Mouse (Mus musculus) forebrain, embryonic 13.5 days (tissue): Measurements from ENCODE around the gene Sptbn2. TPM values are rescaled to one million over a fixed set of nuclear protein-coding genes. Genes with fewer than 3 reads are reported as not detected.
A peak's percentile ranks its signal among the peaks of the same experiment; 100 is the strongest.
"Not testable (repeated sequence)": the region's sequence is repeated elsewhere in the genome, so short reads cannot be mapped to it uniquely, and the experiment has no call there.

Experiments
- ATAC-seq: fragments of 200-750 bp; cut with Nextera tagmentation; 2 replicates; pipeline ENCODE4 v1.8.0; 2017
- H3K27ac ChIP-seq: fragments of 300-500 bp; sonication (generic); 2 replicates; pipeline ENCODE4 v1.5.1; 2015; ENCODE audit warnings: inconsistent platforms, mild to moderate bottlenecking, moderate library complexity
- H3K27me3 ChIP-seq: fragments of 300-500 bp; sonication (generic); 2 replicates; pipeline ENCODE4 v1.6.1; 2015; ENCODE audit warnings: mild to moderate bottlenecking, inconsistent platforms
- H3K36me3 ChIP-seq: fragments of 300-500 bp; sonication (generic); 2 replicates; pipeline ENCODE4 v1.6.1; 2015; ENCODE audit warnings: mild to moderate bottlenecking, inconsistent platforms; ENCODE audit not compliant: poor library complexity, severe bottlenecking
- H3K4me1 ChIP-seq: fragments of 300-500 bp; sonication (generic); 2 replicates; pipeline ENCODE4 v1.6.1; 2015; ENCODE audit warnings: inconsistent platforms
- H3K4me2 ChIP-seq: fragments of 300-500 bp; sonication (generic); 2 replicates; pipeline ENCODE4 v1.6.1; 2015; ENCODE audit warnings: inconsistent platforms, mild to moderate bottlenecking, moderate library complexity
- H3K4me3 ChIP-seq: fragments of 300-500 bp; sonication (generic); 2 replicates; pipeline ENCODE4 v1.5.1; 2015; ENCODE audit warnings: mild to moderate bottlenecking, inconsistent platforms
- H3K9ac ChIP-seq: fragments of 300-500 bp; sonication (generic); 2 replicates; pipeline ENCODE4 v1.6.1; 2015; ENCODE audit warnings: mild to moderate bottlenecking, inconsistent platforms
- H3K9me3 ChIP-seq: fragments of 300-500 bp; sonication (generic); replicated peaks from 2 replicates; pipeline ENCODE4 v1.6.1; 2016; ENCODE audit warnings: inconsistent platforms
- WGBS: fragments of 180-500 bp; shearing (Covaris S2); methylation state at CpG from one replicate; pipeline ENCODE4 v1.1.7; 2015; 5-methylcytosine and 5-hydroxymethylcytosine counted together
- polyA plus RNA-seq: library from polyadenylated mRNA; unstranded; fragments of >200 nt; fragmentation: Nextera tagmentation; extraction: Ambion mirVana; gene quantifications from 2 replicates; pipeline ENCODE4 v1.2.1, GENCODE M21; 2015

The Sptbn2 gene
- polyA plus RNA-seq, 1 experiment from 2014 or later: 18.1 TPM

- Histone ChIP-seq H3K4me1 (no peaks in the 10 kb centered on the region), H3K36me3 (peaks cover 80% of the 10 kb centered on the region), H3K9me3 (no peaks in the 10 kb centered on the region), H3K27me3 (no peaks in the 10 kb centered on the region), H3K4me3 (no peak overlapping the region), H3K27ac (no peak overlapping the region), H3K4me2 (no peak overlapping the region), H3K9ac (no peak overlapping the region)
- no peak for ATAC-seq
- WGBS: 87% methylated on average over 6 of the region's 6 CpGs
Measured at GRCm38 (mm10) chr19:4749975-4750374, 39.0 kb downstream of the Sptbn2 start.

- ATAC-seq: peak; percentile 78
- Histone ChIP-seq H3K4me2 (peak overlapping the region; percentile 74), H3K9me3 (no peaks in the 10 kb centered on the region), H3K9ac (peak overlapping the region; percentile 89), H3K4me1 (peaks cover 30% of the 10 kb centered on the region), H3K36me3 (peaks cover 43% of the 10 kb centered on the region), H3K4me3 (peak overlapping the region; percentile 75), H3K27ac (peak overlapping the region; percentile 98), H3K27me3 (no peaks in the 10 kb centered on the region)
- WGBS: under 1% methylated on average over 10 of the region's 10 CpGs
Measured at GRCm38 (mm10) chr19:4755565-4756192, 44.7 kb downstream of the Sptbn2 start.

DNA sequence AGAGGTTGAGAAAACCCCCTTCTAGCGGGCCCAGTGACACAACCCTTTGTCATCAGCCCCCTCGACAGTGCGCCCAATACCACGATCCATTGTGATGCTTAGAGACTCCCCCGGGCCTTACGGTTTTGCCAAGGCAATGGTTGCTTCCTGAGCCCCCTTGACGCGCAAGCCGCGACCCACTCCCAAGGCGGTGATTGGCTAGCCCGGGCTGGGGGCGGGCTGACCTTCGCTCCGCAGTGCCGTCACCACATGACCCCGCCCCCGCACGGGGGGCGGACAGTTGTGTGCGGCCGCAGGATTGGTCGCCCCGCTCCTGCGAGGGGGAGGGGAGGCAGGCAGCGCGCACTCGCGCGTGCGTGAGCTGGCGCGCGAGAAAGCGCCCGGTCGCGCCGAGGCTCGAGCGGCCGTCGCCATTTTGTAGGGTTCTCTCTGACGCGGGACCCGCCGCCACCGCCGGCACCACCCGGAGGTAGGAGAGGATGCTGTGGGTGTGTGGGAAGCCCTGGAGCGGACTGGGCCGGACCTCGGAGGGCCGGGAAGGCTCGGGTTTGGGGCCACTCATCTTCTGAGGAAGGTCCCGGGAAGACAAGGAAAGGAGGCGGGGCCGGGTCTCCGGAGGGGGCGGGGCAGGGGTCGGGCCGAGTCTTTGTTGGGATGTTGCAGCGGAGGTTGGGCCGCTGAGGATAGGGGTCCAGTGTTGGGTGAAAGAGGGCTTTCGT, 45.4 kb downstream of the Sptbn2 start, which contains the start of gene Rbm4b:
Gene Rbm4b, plus strand, starts transcription at position 305 of the 719 bp plus-strand sequence.
- WGBS: under 1% methylated on average over 64 of the region's 65 CpGs
- peak within 1 kb of the TSS; percentile 75 for H3K4me3 ChIP-seq
- H3K4me1 ChIP-seq: peaks cover 37% of the 10 kb centered on the region
- peak within 1 kb of the TSS; percentile 98 for H3K27ac ChIP-seq
- peaks cover 43% of the 10 kb centered on the region for H3K36me3 ChIP-seq
- peak within 1 kb of the TSS; percentile 89 for H3K9ac ChIP-seq
- peak; percentile 94 for ATAC-seq
- no peaks in the 10 kb centered on the region for H3K27me3 ChIP-seq
- H3K9me3 ChIP-seq: no peaks in the 10 kb centered on the region
- peak within 1 kb of the TSS; percentile 74 for H3K4me2 ChIP-seq

DNA sequence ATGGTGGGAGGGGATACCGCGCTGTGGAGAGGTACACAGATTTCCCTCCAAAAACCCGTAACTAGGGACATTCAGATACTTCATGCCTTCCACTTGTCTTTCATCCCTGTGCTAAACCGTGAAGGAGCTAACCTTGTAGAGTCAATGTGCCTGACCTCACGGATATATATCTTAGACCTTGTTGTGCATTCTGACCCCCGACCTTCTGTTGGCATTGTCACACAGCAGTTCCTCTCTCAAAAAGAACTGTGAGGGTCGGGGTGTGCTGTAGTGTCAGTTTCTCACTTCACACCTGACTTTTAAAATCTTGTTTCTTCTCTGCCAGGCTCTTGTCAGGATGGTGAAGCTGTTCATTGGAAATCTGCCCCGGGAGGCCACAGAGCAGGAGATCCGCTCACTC, 46.0 kb downstream of the Sptbn2 start:
- H3K27me3 ChIP-seq: no peaks in the 10 kb centered on the region
- H3K36me3 ChIP-seq: peaks cover 43% of the 10 kb centered on the region
- H3K4me3 ChIP-seq: peak overlapping the region; percentile 75
- peak overlapping the region; percentile 98 for H3K27ac ChIP-seq
- no peak for ATAC-seq
- H3K9ac ChIP-seq: peak overlapping the region; percentile 89
- 10% methylated on average over 9 of the region's 9 CpGs for WGBS
- peak overlapping the region; percentile 74 for H3K4me2 ChIP-seq
- H3K4me1 ChIP-seq: peaks cover 42% of the 10 kb centered on the region
- H3K9me3 ChIP-seq: no peaks in the 10 kb centered on the region

DNA sequence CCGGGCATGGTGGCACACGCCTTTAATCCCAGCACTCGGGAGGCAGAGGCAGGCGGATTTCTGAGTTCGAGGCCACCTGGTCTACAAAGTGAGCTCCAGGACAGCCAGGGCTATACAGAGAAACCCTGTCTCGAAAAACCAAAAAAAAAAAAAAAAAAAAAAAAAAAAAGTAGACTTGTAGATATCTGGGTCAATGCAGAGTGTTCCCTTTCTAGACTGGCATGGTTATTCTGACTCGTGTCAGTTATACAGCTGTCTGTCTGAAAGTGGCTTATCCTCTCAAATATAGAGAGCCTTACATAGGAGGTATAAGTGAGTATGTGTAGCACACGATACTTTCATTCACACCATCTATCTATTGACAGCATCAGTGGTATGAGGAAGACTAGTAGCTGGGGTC, 49.6 kb downstream of the Sptbn2 start:
- not testable (repeated sequence) for ATAC-seq, H3K4me3 ChIP-seq, H3K9ac ChIP-seq, H3K27me3 ChIP-seq, H3K9me3 ChIP-seq, H3K27ac ChIP-seq
- H3K36me3 ChIP-seq: peaks cover 59% of the 10 kb centered on the region
- WGBS: 87% methylated on average over 8 of the region's 8 CpGs
- H3K4me2 ChIP-seq: peak overlapping the region; percentile 12
- H3K4me1 ChIP-seq: peaks cover 65% of the 10 kb centered on the region

GRCm38 (mm10) chr19:4762876-4763275, 51.9 kb downstream of the Sptbn2 start:
- no peaks in the 10 kb centered on the region for H3K9me3 ChIP-seq
- no peaks in the 10 kb centered on the region for H3K27me3 ChIP-seq
- no peak overlapping the region for H3K27ac ChIP-seq
- no peak overlapping the region for H3K4me3 ChIP-seq
- no peak for ATAC-seq
- H3K4me1 ChIP-seq: peaks cover 60% of the 10 kb centered on the region
- H3K4me2 ChIP-seq: 0 out of 2 replicates have a peak overlapping the region, but pooled peaks have one; percentile 2
- WGBS: 73% methylated on average over 1 of the region's 1 CpGs
- H3K36me3 ChIP-seq: peaks cover 77% of the 10 kb centered on the region
- no peak overlapping the region for H3K9ac ChIP-seq

DNA sequence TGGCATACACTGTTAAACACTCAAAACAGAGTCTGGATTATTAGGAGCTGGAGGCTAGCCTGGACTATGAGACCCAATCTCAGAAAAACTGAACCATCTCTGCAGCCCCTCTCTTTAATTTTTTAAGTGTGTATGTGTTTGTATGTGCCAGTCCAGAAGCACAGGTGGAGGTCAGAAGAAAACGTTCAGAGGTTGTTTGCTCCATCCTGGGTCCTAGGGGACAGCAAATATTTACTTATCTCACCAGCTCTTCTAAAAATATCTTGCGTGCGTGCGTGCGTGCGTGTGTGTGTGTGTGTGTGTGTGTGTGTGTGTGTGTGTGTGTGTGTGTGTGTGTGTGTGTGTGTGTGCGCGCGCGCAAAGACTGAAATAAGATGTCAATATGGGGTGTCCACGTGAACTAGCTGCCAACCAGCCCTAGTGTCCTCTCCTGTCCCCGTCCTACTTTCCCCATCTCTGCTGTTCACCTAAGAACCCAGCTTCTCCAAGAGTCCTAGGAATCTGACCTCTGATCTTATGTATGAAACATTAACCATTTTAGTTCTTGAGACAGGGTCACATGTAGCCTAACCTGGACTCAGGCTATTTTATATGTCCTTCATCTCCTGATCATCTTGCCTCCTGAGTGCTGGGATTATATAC, 56.7 kb downstream of the Sptbn2 start:
- Histone ChIP-seq H3K36me3 (peaks cover 85% of the 10 kb centered on the region), H3K9me3 (no peaks in the 10 kb centered on the region), H3K4me2 (no peak overlapping the region), H3K9ac (no peak overlapping the region), H3K4me3 (no peak overlapping the region), H3K27ac (no peak overlapping the region), H3K27me3 (no peaks in the 10 kb centered on the region), H3K4me1 (peaks cover 16% of the 10 kb centered on the region)
- 96% methylated on average over 8 of the region's 12 CpGs for WGBS
- no peak for ATAC-seq

DNA sequence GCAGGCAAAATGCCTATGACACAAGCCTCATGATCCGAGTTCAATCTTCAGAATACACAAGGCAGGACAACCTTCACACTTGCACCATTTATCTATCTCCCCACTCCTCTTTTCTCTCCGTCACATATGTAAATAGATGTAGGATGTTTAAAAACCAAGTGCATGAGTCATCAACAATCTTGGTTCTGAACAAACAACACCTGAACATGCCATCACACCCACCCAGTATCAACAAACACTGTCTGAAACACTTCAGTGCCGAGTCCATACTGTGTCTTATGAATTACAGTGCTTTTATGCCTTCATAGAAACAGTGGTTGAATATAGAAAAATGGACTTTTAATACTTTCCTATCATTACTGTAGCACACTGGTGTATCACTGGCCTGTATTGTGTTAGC, 61.8 kb downstream of the Sptbn2 start:
- H3K9ac ChIP-seq: no peak overlapping the region
- H3K9me3 ChIP-seq: no peaks in the 10 kb centered on the region
- H3K27me3 ChIP-seq: no peaks in the 10 kb centered on the region
- no peak overlapping the region for H3K4me2 ChIP-seq
- no peak overlapping the region for H3K4me3 ChIP-seq
- peaks cover 88% of the 10 kb centered on the region for H3K36me3 ChIP-seq
- H3K27ac ChIP-seq: no peak overlapping the region
- 88% methylated on average over 3 of the region's 3 CpGs for WGBS
- no peak for ATAC-seq
- H3K4me1 ChIP-seq: no peaks in the 10 kb centered on the region

- Histone ChIP-seq H3K27me3 (no peaks in the 10 kb centered on the region), H3K4me2 (no peak overlapping the region), H3K36me3 (peaks cover 71% of the 10 kb centered on the region), H3K4me3 (no peak overlapping the region), H3K9me3 (no peaks in the 10 kb centered on the region), H3K4me1 (peaks cover 19% of the 10 kb centered on the region), H3K9ac (no peak overlapping the region), H3K27ac (no peak overlapping the region)
- 93% methylated on average over 2 of the region's 2 CpGs for WGBS
- ATAC-seq: no peak
Measured at GRCm38 (mm10) chr19:4782891-4783290, 71.9 kb downstream of the Sptbn2 start.

GRCm38 (mm10) chr19:4785206-4785605, 74.2 kb downstream of the Sptbn2 start:
- Histone ChIP-seq H3K4me3 (no peak overlapping the region), H3K4me1 (peaks cover 40% of the 10 kb centered on the region), H3K9ac (no peak overlapping the region), H3K27me3 (no peaks in the 10 kb centered on the region), H3K9me3 (no peaks in the 10 kb centered on the region), H3K36me3 (peaks cover 80% of the 10 kb centered on the region), H3K27ac (no peak overlapping the region), H3K4me2 (no peak overlapping the region)
- WGBS: 90% methylated on average over 7 of the region's 7 CpGs
- no peak for ATAC-seq

GRCm38 (mm10) chr19:4786313-4786712, 75.3 kb downstream of the Sptbn2 start:
- H3K27ac ChIP-seq: no peak overlapping the region
- no peak for ATAC-seq
- peaks cover 84% of the 10 kb centered on the region for H3K36me3 ChIP-seq
- H3K9me3 ChIP-seq: no peaks in the 10 kb centered on the region
- H3K4me2 ChIP-seq: no peak overlapping the region
- 98% methylated on average over 2 of the region's 2 CpGs for WGBS
- H3K4me1 ChIP-seq: peaks cover 51% of the 10 kb centered on the region
- no peak overlapping the region for H3K4me3 ChIP-seq
- no peak overlapping the region for H3K9ac ChIP-seq
- no peaks in the 10 kb centered on the region for H3K27me3 ChIP-seq

- peaks cover 51% of the 10 kb centered on the region for H3K4me1 ChIP-seq
- peak overlapping the region; percentile 70 for H3K4me3 ChIP-seq
- H3K27me3 ChIP-seq: no peaks in the 10 kb centered on the region
- 2% methylated on average over 16 of the region's 16 CpGs for WGBS
- peak; percentile 48 for ATAC-seq
- peak overlapping the region; percentile 82 for H3K27ac ChIP-seq
- no peaks in the 10 kb centered on the region for H3K9me3 ChIP-seq
- peak overlapping the region; percentile 80 for H3K4me2 ChIP-seq
- H3K9ac ChIP-seq: peak overlapping the region; percentile 76
- peaks cover 38% of the 10 kb centered on the region for H3K36me3 ChIP-seq
Measured at GRCm38 (mm10) chr19:4793281-4793830, 82.4 kb downstream of the Sptbn2 start.
